Mouse (Mus musculus) gastrocnemius, postnatal 25 days (tissue): ENCODE measurements around the gene Phldb1. TPM values are rescaled to one million over a fixed set of nuclear protein-coding genes. Genes with fewer than 3 reads are reported as not detected.
"Not testable (repeated sequence)": the region's sequence is repeated elsewhere in the genome, so short reads cannot be mapped to it uniquely, and the experiment has no call there.

Experiments used
- DNase-seq: peaks from one replicate; pipeline ENCODE4 v3.0.0; 2022
- total RNA-seq, 2 experiments: library from RNA; stranded (reverse); gene quantifications; 1 replicate in 1 of 2; 2 replicates in 1 of 2; pipeline ENCODE4 v1.2.3; 2021

Phldb1 gene
- total RNA-seq, 2 experiments from 2014 or later, result 38.0 to 40.5 TPM

- DNase-seq, result no peak
Observed at GRCm38 (mm10) chr9:44653896-44654295, 81.1 kb downstream of the Phldb1 start.

- peak; percentile 65 for DNase-seq
Observed at GRCm38 (mm10) chr9:44652027-44652426, 83.0 kb downstream of the Phldb1 start.

GRCm38 (mm10) chr9:44648881-44649281 lies 86.1 kb downstream of the Phldb1 start:
- DNase-seq, result no peak

- no peak for DNase-seq
Observed at GRCm38 (mm10) chr9:44647656-44648055, 87.3 kb downstream of the Phldb1 start.

- DNase-seq, result no peak
Observed at GRCm38 (mm10) chr9:44647026-44647425, 88.0 kb downstream of the Phldb1 start.

GRCm38 (mm10) chr9:44646366-44646765 lies 88.6 kb downstream of the Phldb1 start:
- no peak for DNase-seq

- no peak for DNase-seq
Observed at GRCm38 (mm10) chr9:44645924-44646323, 89.1 kb downstream of the Phldb1 start.

- peak; percentile 58 for DNase-seq
Observed at GRCm38 (mm10) chr9:44645481-44645880, 89.5 kb downstream of the Phldb1 start.

- no peak for DNase-seq
Observed at GRCm38 (mm10) chr9:44644186-44644585, 90.8 kb downstream of the Phldb1 start.

- DNase-seq, result no peak
Observed at GRCm38 (mm10) chr9:44643103-44643502, 91.9 kb downstream of the Phldb1 start.

- DNase-seq, result no peak
Observed at GRCm38 (mm10) chr9:44641616-44642015, 93.4 kb downstream of the Phldb1 start.

GRCm38 (mm10) chr9:44640646-44641357 lies 94.2 kb downstream of the Phldb1 start:
- no peak for DNase-seq

GRCm38 (mm10) chr9:44640028-44640427 lies 95.0 kb downstream of the Phldb1 start:
- DNase-seq, result not testable (repeated sequence)

- DNase-seq, result peak; percentile 33
Observed at GRCm38 (mm10) chr9:44638726-44639125, 96.3 kb downstream of the Phldb1 start.

- DNase-seq, result peak; percentile 38
Observed at GRCm38 (mm10) chr9:44637551-44638169, 97.3 kb downstream of the Phldb1 start.

Other genes with a start within 250 kb of the Phldb1 start
- gene Cxcr5, start 173.3 kb downstream of the Phldb1 start, total RNA-seq, result not detected
- gene Ddx6, start 130.3 kb downstream of the Phldb1 start, total RNA-seq, result 10 to 100 TPM; 55.1 to 59.4 TPM
- not detected for gene Treh, start 62.0 kb downstream of the Phldb1 start, total RNA-seq
- 10 to 100 TPM; 62.7 to 68.1 TPM for gene Arcn1, start 32.6 kb upstream of the Phldb1 start, total RNA-seq
- gene Ift46, start 32.7 kb upstream of the Phldb1 start, total RNA-seq, result 10 to 100 TPM; 16.7 to 24.0 TPM
- gene Tmem25, start 64.1 kb upstream of the Phldb1 start, total RNA-seq, result 1 to 10 TPM; 7.9 to 9.0 TPM
- gene Ttc36, start 67.9 kb upstream of the Phldb1 start, total RNA-seq, result under 1 TPM; 0.32 to 0.90 TPM
- 10 to 100 TPM; 10.0 to 15.3 TPM for gene Kmt2a, start 146.1 kb upstream of the Phldb1 start, total RNA-seq
- 100 to 1,000 TPM; 769 to 791 TPM for gene Atp5l, start 185.5 kb upstream of the Phldb1 start, total RNA-seq
- gene Ube4a, start 230.4 kb upstream of the Phldb1 start, total RNA-seq, result 10 to 100 TPM; 32.9 to 35.5 TPM
- under 1 TPM in 1 of 2 experiments, not detected in 1; 0.54 TPM for gene Cd3g, start 245.2 kb upstream of the Phldb1 start, total RNA-seq
- gene Cd3d, start 246.6 kb upstream of the Phldb1 start, total RNA-seq, result not detected